Mouse (Mus musculus) heart, embryonic 12.5 days (tissue): Measurements from ENCODE around the gene Trim7. TPM values are rescaled to one million over a fixed set of nuclear protein-coding genes. Genes with fewer than 3 reads are reported as not detected.

Experiments used
- ATAC-seq: fragments of 200-750 bp; cut with Nextera tagmentation; 2 replicates; pipeline ENCODE4 v1.8.0; 2017; ENCODE audit warnings: moderate TSS enrichment, moderate library complexity; ENCODE audit not compliant: insufficient number of reproducible peaks, low FRiP score
- H3K27ac ChIP-seq: fragments of 300-500 bp; sonication (generic); 2 replicates; pipeline ENCODE4 v1.5.1; 2016; ENCODE audit warnings: mild to moderate bottlenecking, moderate library complexity; ENCODE audit not compliant: poor library complexity, severe bottlenecking
- H3K27me3 ChIP-seq: fragments of 300-500 bp; sonication (generic); replicated peaks from 2 replicates; pipeline ENCODE4 v1.6.1; 2016; ENCODE audit warnings: mild to moderate bottlenecking, moderate library complexity
- H3K36me3 ChIP-seq: fragments of 300-500 bp; sonication (generic); 2 replicates; pipeline ENCODE4 v1.6.1; 2016; ENCODE audit warnings: mild to moderate bottlenecking, moderate library complexity
- H3K4me1 ChIP-seq: fragments of 300-500 bp; sonication (generic); replicated peaks from 2 replicates; pipeline ENCODE4 v1.6.1; 2016; ENCODE audit warnings: mild to moderate bottlenecking
- H3K4me2 ChIP-seq: fragments of 300-500 bp; sonication (generic); 2 replicates; pipeline ENCODE4 v1.6.1; 2016; ENCODE audit warnings: mild to moderate bottlenecking, moderate library complexity
- H3K4me3 ChIP-seq: fragments of 300-500 bp; sonication (generic); 2 replicates; pipeline ENCODE4 v1.5.1; 2016; ENCODE audit warnings: mild to moderate bottlenecking
- H3K9ac ChIP-seq: fragments of 300-500 bp; sonication (generic); 2 replicates; pipeline ENCODE4 v1.6.1; 2016; ENCODE audit warnings: mild to moderate bottlenecking, moderate library complexity
- H3K9me3 ChIP-seq: fragments of 300-500 bp; sonication (generic); replicated peaks from 2 replicates; pipeline ENCODE4 v1.6.1; 2016; ENCODE audit warnings: mild to moderate bottlenecking, moderate library complexity
- WGBS: fragments of 180-500 bp; shearing (Covaris S2); methylation state at CpG from one replicate; pipeline ENCODE4 v1.1.7; 2016; 5-methylcytosine and 5-hydroxymethylcytosine counted together
- polyA plus RNA-seq: library from polyadenylated mRNA; unstranded; fragments of >200 nt; fragmentation: Nextera tagmentation; extraction: Ambion mirVana; gene quantifications from 2 replicates; pipeline ENCODE4 v1.2.1, GENCODE M21; 2016

Trim7 gene
- polyA plus RNA-seq, 1 experiment from 2014 or later, result 0.52 TPM

GRCm38 (mm10) chr11:48804922-48805321 lies 21.0 kb upstream of the Trim7 start:
- H3K9me3 ChIP-seq, result no peaks in the 10 kb centered on the region
- H3K4me2 ChIP-seq, result no peak overlapping the region
- peaks cover 25% of the 10 kb centered on the region for H3K4me1 ChIP-seq
- WGBS, result 81% methylated on average over 2 of the region's 2 CpGs
- no peaks in the 10 kb centered on the region for H3K27me3 ChIP-seq
- no peak overlapping the region for H3K4me3 ChIP-seq
- H3K9ac ChIP-seq, result no peak overlapping the region
- no peak overlapping the region for H3K27ac ChIP-seq
- no peak for ATAC-seq
- H3K36me3 ChIP-seq, result peaks cover 84% of the 10 kb centered on the region

GRCm38 (mm10) chr11:48806856-48807562 lies 18.9 kb upstream of the Trim7 start:
- WGBS, result 55% methylated on average over 21 of the region's 21 CpGs
- no peak overlapping the region for H3K4me3 ChIP-seq
- peak overlapping the region; percentile 37 for H3K27ac ChIP-seq
- peaks cover 98% of the 10 kb centered on the region for H3K36me3 ChIP-seq
- 0 out of 2 replicates have a peak overlapping the region, but pooled peaks have one; percentile 25 for H3K9ac ChIP-seq
- H3K27me3 ChIP-seq, result no peaks in the 10 kb centered on the region
- H3K4me2 ChIP-seq, result no peak overlapping the region
- H3K4me1 ChIP-seq, result peaks cover 19% of the 10 kb centered on the region
- ATAC-seq, result 0 out of 2 replicates have a peak, but pooled peaks have one; percentile 16
- H3K9me3 ChIP-seq, result no peaks in the 10 kb centered on the region

- 0 out of 2 replicates have a peak, but pooled peaks have one; percentile 26 for ATAC-seq
- 64% methylated on average over 14 of the region's 14 CpGs for WGBS
- peaks cover 98% of the 10 kb centered on the region for H3K36me3 ChIP-seq
Observed at GRCm38 (mm10) chr11:48807563-48808303, 18.2 kb upstream of the Trim7 start.

GRCm38 (mm10) chr11:48808304-48808646 lies 17.7 kb upstream of the Trim7 start:
- Histone ChIP-seq H3K27me3 (no peaks in the 10 kb centered on the region), H3K4me1 (peaks cover 7% of the 10 kb centered on the region; the same call in 1 of the 2 replicates), H3K36me3 (peaks cover 94% of the 10 kb centered on the region), H3K4me2 (no peak overlapping the region), H3K27ac (no peak overlapping the region), H3K4me3 (no peak overlapping the region), H3K9ac (no peak overlapping the region), H3K9me3 (no peaks in the 10 kb centered on the region)
- no peak for ATAC-seq

More at GRCm38 (mm10) chr11:48807563-48808303, 18.2 kb upstream of the Trim7 start:
- H3K4me3 ChIP-seq, result no peak overlapping the region
- H3K9me3 ChIP-seq, result no peaks in the 10 kb centered on the region
- H3K4me1 ChIP-seq, result peaks cover 11% of the 10 kb centered on the region; the same call in 1 of the 2 replicates
- H3K27ac ChIP-seq, result peak overlapping the region; percentile 37
- no peak overlapping the region for H3K4me2 ChIP-seq
- 0 out of 2 replicates have a peak overlapping the region, but pooled peaks have one; percentile 25 for H3K9ac ChIP-seq
- no peaks in the 10 kb centered on the region for H3K27me3 ChIP-seq

DNA sequence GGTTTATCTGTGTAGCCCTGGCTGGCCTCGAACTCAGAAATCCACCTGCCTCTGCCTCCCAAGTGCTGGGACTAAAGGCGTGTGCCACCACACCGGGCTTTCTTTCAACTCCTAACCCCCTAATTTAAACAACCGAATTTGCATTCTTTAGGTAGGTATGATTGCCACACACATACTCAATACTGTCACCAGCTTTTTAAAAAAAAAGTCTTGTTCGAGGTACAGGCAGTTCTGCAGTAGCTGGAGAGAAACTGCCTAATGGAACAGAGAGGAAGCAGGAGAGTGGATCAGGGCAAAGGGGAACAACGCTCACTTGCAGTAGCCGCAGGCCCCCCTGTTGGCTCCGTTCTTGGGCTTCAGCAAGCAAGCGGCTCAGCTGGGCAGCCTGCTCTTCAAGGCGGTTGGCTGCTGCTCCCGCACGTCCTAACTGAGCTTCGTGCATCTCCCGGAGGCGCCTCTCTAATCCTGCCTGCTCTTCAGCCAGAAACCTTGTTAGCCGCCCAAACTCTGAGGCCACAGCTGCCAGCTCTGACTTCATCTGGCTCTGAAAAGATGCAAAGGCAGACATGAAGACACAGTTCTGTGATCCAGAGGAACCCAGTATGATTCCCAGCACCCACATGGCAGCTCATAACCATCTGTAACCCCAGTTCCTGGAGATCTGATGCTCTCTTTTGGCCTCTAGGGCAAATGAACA lies 17.1 kb upstream of the Trim7 start:
- WGBS, result 66% methylated on average over 16 of the region's 16 CpGs
- no peak overlapping the region for H3K4me3 ChIP-seq
- no peaks in the 10 kb centered on the region for H3K27me3 ChIP-seq
- no peak overlapping the region for H3K27ac ChIP-seq
- H3K4me1 ChIP-seq, result peaks cover 7% of the 10 kb centered on the region; the same call in 1 of the 2 replicates
- H3K4me2 ChIP-seq, result no peak overlapping the region
- H3K9me3 ChIP-seq, result no peaks in the 10 kb centered on the region
- peaks cover 87% of the 10 kb centered on the region for H3K36me3 ChIP-seq
- no peak for ATAC-seq
- H3K9ac ChIP-seq, result no peak overlapping the region

DNA sequence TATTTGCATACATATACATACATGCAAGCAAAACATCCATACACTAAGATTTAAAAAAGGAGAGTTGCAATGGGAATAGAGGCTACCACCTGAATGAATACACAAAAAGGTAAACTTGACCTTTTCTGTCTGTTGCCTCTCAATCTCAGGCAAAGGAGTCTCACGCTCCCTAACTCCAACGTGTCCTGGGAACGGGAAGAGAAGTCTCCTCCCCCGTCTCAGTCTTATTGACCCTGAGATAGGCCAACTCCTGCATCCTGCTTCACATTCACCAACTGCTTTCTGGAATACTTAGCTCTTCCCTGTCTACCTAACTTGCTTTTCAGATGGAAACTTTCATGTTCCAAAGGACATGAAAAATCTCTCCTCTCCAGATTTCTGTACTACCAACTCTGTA lies 16.5 kb upstream of the Trim7 start:
- Histone ChIP-seq H3K4me3 (no peak overlapping the region), H3K9ac (no peak overlapping the region), H3K9me3 (no peaks in the 10 kb centered on the region), H3K4me1 (peaks cover 11% of the 10 kb centered on the region), H3K27ac (no peak overlapping the region), H3K36me3 (peaks cover 82% of the 10 kb centered on the region), H3K4me2 (no peak overlapping the region), H3K27me3 (no peaks in the 10 kb centered on the region)
- WGBS, result 57% methylated on average over 4 of the region's 4 CpGs
- ATAC-seq, result no peak

GRCm38 (mm10) chr11:48810142-48810541 lies 15.8 kb upstream of the Trim7 start:
- H3K27me3 ChIP-seq, result no peaks in the 10 kb centered on the region

GRCm38 (mm10) chr11:48813782-48814181 lies 12.2 kb upstream of the Trim7 start:
- Histone ChIP-seq H3K9me3 (no peaks in the 10 kb centered on the region), H3K36me3 (peaks cover 40% of the 10 kb centered on the region), H3K4me3 (no peak overlapping the region), H3K27me3 (no peaks in the 10 kb centered on the region), H3K4me2 (no peak overlapping the region), H3K4me1 (peaks cover 19% of the 10 kb centered on the region), H3K27ac (no peak overlapping the region), H3K9ac (no peak overlapping the region)
- no peak for ATAC-seq

More at GRCm38 (mm10) chr11:48810142-48810541, 15.8 kb upstream of the Trim7 start:
- no peak overlapping the region for H3K4me3 ChIP-seq
- no peak overlapping the region for H3K9ac ChIP-seq
- no peak for ATAC-seq
- H3K9me3 ChIP-seq, result no peaks in the 10 kb centered on the region
- 77% methylated on average over 2 of the region's 2 CpGs for WGBS
- H3K4me2 ChIP-seq, result no peak overlapping the region
- H3K36me3 ChIP-seq, result peaks cover 76% of the 10 kb centered on the region
- H3K27ac ChIP-seq, result no peak overlapping the region
- H3K4me1 ChIP-seq, result peaks cover 11% of the 10 kb centered on the region

GRCm38 (mm10) chr11:48815851-48816250 lies 10.1 kb upstream of the Trim7 start:
- H3K27me3 ChIP-seq, result no peaks in the 10 kb centered on the region
- H3K4me3 ChIP-seq, result peak overlapping the region; percentile 91
- WGBS, result 72% methylated on average over 16 of the region's 16 CpGs
- no peak for ATAC-seq
- peak overlapping the region; percentile 82 for H3K4me2 ChIP-seq
- peaks cover 15% of the 10 kb centered on the region for H3K4me1 ChIP-seq
- H3K27ac ChIP-seq, result no peak overlapping the region
- no peaks in the 10 kb centered on the region for H3K9me3 ChIP-seq
- peaks cover 19% of the 10 kb centered on the region for H3K36me3 ChIP-seq
- H3K9ac ChIP-seq, result peak overlapping the region; percentile 92

DNA sequence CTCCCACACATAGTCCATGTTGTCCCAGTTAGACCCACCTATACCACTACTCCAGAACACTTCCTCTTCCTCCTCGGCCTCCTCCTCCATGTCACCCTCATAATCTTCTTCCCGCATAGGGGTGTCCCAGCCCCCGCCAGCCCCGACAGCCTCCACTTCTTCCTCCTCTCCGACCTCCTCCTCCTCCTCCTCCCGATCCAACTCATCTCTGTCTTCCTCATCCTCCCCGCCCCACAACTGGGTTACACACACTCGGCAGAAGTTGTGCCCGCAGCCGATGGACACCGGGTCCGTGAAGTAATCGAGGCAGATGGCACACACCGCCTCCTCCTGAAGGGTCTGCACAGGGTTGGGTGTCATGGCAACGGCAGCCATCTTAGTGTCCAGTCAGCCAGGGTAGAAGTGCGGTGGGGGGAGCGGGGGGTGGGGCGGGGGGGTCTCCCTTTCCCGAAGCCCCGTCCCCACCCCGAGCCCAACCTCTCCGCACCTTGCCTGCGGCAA lies 9.6 kb upstream of the Trim7 start:
- ATAC-seq, result peak; percentile 33
- WGBS, result 4% methylated on average over 23 of the region's 23 CpGs

More for the DNA sequence above, 9.6 kb upstream of the Trim7 start:
- H3K4me2 ChIP-seq, result peak overlapping the region; percentile 82
- H3K9ac ChIP-seq, result peak overlapping the region; percentile 92
- peak overlapping the region; percentile 91 for H3K4me3 ChIP-seq
- no peaks in the 10 kb centered on the region for H3K9me3 ChIP-seq
- peaks cover 15% of the 10 kb centered on the region for H3K36me3 ChIP-seq
- peaks cover 15% of the 10 kb centered on the region for H3K4me1 ChIP-seq
- no peaks in the 10 kb centered on the region for H3K27me3 ChIP-seq
- H3K27ac ChIP-seq, result peak overlapping the region; percentile 94; the same call in 1 of the 2 replicates
